ENCODE assay signal across 9 mouse cellular contexts in genomic region chr2:152766387-152767123, GRCm38 (mm10). TPM values are rescaled to one million over a fixed set of nuclear protein-coding genes. Genes with fewer than 3 reads are reported as not detected.
DNase-seq lines count a peak whose midpoint lies in the region; ATAC-seq and TF ChIP-seq lines count a peak whose summit lies in the region.
"Had no signal": no experiment of that assay in that cellular context is flagged by ENCODE, and none has a peak within 500 bp of the region (broad histone marks: within the 10 kb centered on the region; RNA-seq: fewer than 3 reads in every experiment).

No protein-coding gene starts in this region.

- peak overlapping the region; percentile 40 for H3K4me2 ChIP-seq in embryonic facial prominence, embryonic 15.5 days (replicated peaks)
- peak overlapping the region; percentile 46 for H3K4me2 ChIP-seq in heart, embryonic 11.5 days
- H3K4me2 ChIP-seq in kidney, embryonic 14.5 days (replicated peaks; ENCODE audit: low read depth, low read length), result no peak overlapping the region; the same call in 1 of the 2 replicates
- H3K4me2 ChIP-seq in limb, embryonic 14.5 days (replicated peaks; ENCODE audit: low read depth, low read length, severe bottlenecking), result peak overlapping the region; percentile 35; the same call in 1 of the 2 replicates

- DNase-seq in CD4-positive helper T cell, adult 2 months (ENCODE audit: low read depth, low spot score), result peak; percentile 81
- DNase-seq in limb, embryonic 14.5 days (ENCODE audit: low spot score), result peak; percentile 83
- DNase-seq in spleen, postnatal 4 days (ENCODE audit: low spot score in 2 of 2), result peak; percentile 92 to 99

- H3K9ac ChIP-seq in embryonic facial prominence, embryonic 15.5 days, result peak overlapping the region; percentile 12; the same call in 1 of the 2 replicates
- no peak overlapping the region for H3K9ac ChIP-seq in heart, embryonic 11.5 days (ENCODE audit: low read depth, low read length)
- H3K9ac ChIP-seq in kidney, embryonic 14.5 days (ENCODE audit: low read depth, low read length), result peak overlapping the region; percentile 18; the same call in 1 of the 2 replicates
- peak overlapping the region; percentile 16; the same call in 1 of the 2 replicates for H3K9ac ChIP-seq in limb, embryonic 14.5 days (ENCODE audit: low read depth, low read length, severe bottlenecking)

- H3K27me3 ChIP-seq in embryonic facial prominence, embryonic 15.5 days, result no peaks in the 10 kb centered on the region
- H3K27me3 ChIP-seq in heart, embryonic 11.5 days (ENCODE audit: control insufficient read depth, insufficient read depth, low read length), result no peaks in the 10 kb centered on the region
- H3K27me3 ChIP-seq in kidney, embryonic 14.5 days (ENCODE audit: control insufficient read depth, insufficient read depth, low read length), result no peaks in the 10 kb centered on the region
- H3K27me3 ChIP-seq in limb, embryonic 14.5 days (ENCODE audit: control insufficient read depth, insufficient read depth, low read length), result no peaks in the 10 kb centered on the region

- 22% methylated on average over 25 of the region's 25 CpGs for WGBS in bone marrow, adult 2 months
- WGBS in embryonic facial prominence, embryonic 15.5 days, result 14% methylated on average over 25 of the region's 25 CpGs
- 13% methylated on average over 25 of the region's 25 CpGs for WGBS in heart, embryonic 11.5 days (ENCODE audit: insufficient replicate concordance)
- WGBS in kidney, embryonic 14.5 days, result 14% methylated on average over 25 of the region's 25 CpGs
- 14% methylated on average over 24 of the region's 25 CpGs for WGBS in limb, embryonic 14.5 days

- H3K9me3 ChIP-seq in embryonic facial prominence, embryonic 15.5 days (replicated peaks), result no peaks in the 10 kb centered on the region
- H3K9me3 ChIP-seq in heart, embryonic 11.5 days (replicated peaks; ENCODE audit: control insufficient read depth, low read length), result no peaks in the 10 kb centered on the region
- H3K9me3 ChIP-seq in kidney, embryonic 14.5 days (ENCODE audit: control insufficient read depth, low read length), result no peaks in the 10 kb centered on the region
- no peaks in the 10 kb centered on the region for H3K9me3 ChIP-seq in limb, embryonic 14.5 days (ENCODE audit: control insufficient read depth, low read length)

- no peak for TF ChIP-seq POLR2A in bone marrow, adult 2 months (IDR thresholded peaks at IDR 0.05; ENCODE audit: borderline replicate concordance, control insufficient read depth, low read depth, low read length)
- no peak for TF ChIP-seq POLR2A in limb, embryonic 14.5 days (IDR thresholded peaks at IDR 0.05; ENCODE audit: borderline replicate concordance, extremely low read depth, insufficient read depth, insufficient read length)

- no peak overlapping the region for H3K4me3 ChIP-seq in bone marrow, adult 2 months (replicated peaks; ENCODE audit: control insufficient read depth, low read depth, low read length)
- no peak overlapping the region for H3K4me3 ChIP-seq in embryonic facial prominence, embryonic 15.5 days (replicated peaks)
- H3K4me3 ChIP-seq in heart, embryonic 11.5 days (ENCODE audit: low read depth, low read length), result no peak overlapping the region
- no peak overlapping the region for H3K4me3 ChIP-seq in kidney, embryonic 14.5 days (ENCODE audit: low read length)
- H3K4me3 ChIP-seq in limb, embryonic 14.5 days (replicated peaks; ENCODE audit: low read length), result peak overlapping the region; percentile 8; the same call in 1 of the 2 replicates
- H3K4me3 ChIP-seq: erythroblast, embryonic 14.5 days had no signal

- H3K36me3 ChIP-seq in embryonic facial prominence, embryonic 15.5 days, result no peaks in the 10 kb centered on the region
- H3K36me3 ChIP-seq in heart, embryonic 11.5 days (ENCODE audit: control insufficient read depth, insufficient read depth, low read length), result no peaks in the 10 kb centered on the region
- no peaks in the 10 kb centered on the region for H3K36me3 ChIP-seq in kidney, embryonic 14.5 days (ENCODE audit: control insufficient read depth, insufficient read depth, low read length)
- 0 out of 2 replicates have a peak, but pooled peaks cover 3% of the 10 kb centered on the region for H3K36me3 ChIP-seq in limb, embryonic 14.5 days (ENCODE audit: control insufficient read depth, insufficient read depth, low read length)

- ATAC-seq in embryonic facial prominence, embryonic 15.5 days (ENCODE audit: insufficient number of reproducible peaks, low FRiP score, low TSS enrichment, low read depth), result peak; percentile 65
- ATAC-seq in heart, embryonic 11.5 days (replicated peaks; ENCODE audit: insufficient number of reproducible peaks, low FRiP score, low TSS enrichment), result no peak; the same call in 1 of the 2 replicates
- peak; percentile 60 for ATAC-seq in kidney, embryonic 14.5 days (ENCODE audit: low FRiP score, low TSS enrichment)
- ATAC-seq in limb, embryonic 14.5 days (ENCODE audit: low FRiP score, low read depth), result peak; percentile 84
- ATAC-seq in monocyte, adult 5-6 weeks (replicated peaks; ENCODE audit: insufficient number of reproducible peaks, low FRiP score, low TSS enrichment, poor library complexity, severe bottlenecking), result peak; percentile 92

- H3K4me1 ChIP-seq in bone marrow, adult 2 months (ENCODE audit: control insufficient read depth, insufficient read depth, low read length), result no peaks in the 10 kb centered on the region; the same call in 1 of the 2 replicates
- peaks cover 31% of the 10 kb centered on the region for H3K4me1 ChIP-seq in embryonic facial prominence, embryonic 15.5 days
- H3K4me1 ChIP-seq in heart, embryonic 11.5 days (ENCODE audit: control insufficient read depth, insufficient read depth, low read length), result peaks cover 21% of the 10 kb centered on the region
- H3K4me1 ChIP-seq in kidney, embryonic 14.5 days (ENCODE audit: control insufficient read depth, insufficient read depth, low read length), result peaks cover 31% of the 10 kb centered on the region
- H3K4me1 ChIP-seq in limb, embryonic 14.5 days (ENCODE audit: control insufficient read depth, insufficient read depth, low read length), result peaks cover 26% of the 10 kb centered on the region

- H3K27ac ChIP-seq in bone marrow, adult 2 months (ENCODE audit: control insufficient read depth, insufficient read depth, low read depth, low read length, poor library complexity), result no peak overlapping the region
- peak overlapping the region; percentile 39; the same call in 1 of the 2 replicates for H3K27ac ChIP-seq in embryonic facial prominence, embryonic 15.5 days (replicated peaks)
- no peak overlapping the region; the same call in 1 of the 2 replicates for H3K27ac ChIP-seq in heart, embryonic 11.5 days (ENCODE audit: low read depth, low read length)
- peak overlapping the region; percentile 69; the same call in 1 of the 2 replicates for H3K27ac ChIP-seq in kidney, embryonic 14.5 days (ENCODE audit: low read depth, low read length)
- H3K27ac ChIP-seq in limb, embryonic 14.5 days (replicated peaks; ENCODE audit: low read depth, low read length), result peak overlapping the region; percentile 68

- TF ChIP-seq CTCF in bone marrow, adult 2 months (IDR thresholded peaks at IDR 0.05; ENCODE audit: control insufficient read depth, insufficient read depth, low read length), result peak; percentile 96

RNA-seq across cellular contexts. Expression of gene Cox4i2, which starts 12.6 kb away (rescaled TPM):
- polyA plus RNA-seq in bone marrow, adult 2 months (2011; ENCODE audit: insufficient read depth, insufficient read length, low replicate concordance, missing spikeins), result 1.4 TPM in 1 of 2 replicates, not detected in the other
- polyA plus RNA-seq in embryonic facial prominence, embryonic 15.5 days (2015; fragmentation: Nextera tagmentation; extraction: Ambion mirVana), result 37.7 and 37.9 TPM in 2 replicates
- 22.4 and 22.5 TPM in 2 replicates for polyA plus RNA-seq in heart, embryonic 11.5 days (2014; fragmentation: Nextera tagmentation; extraction: Ambion mirVana)
- polyA plus RNA-seq in kidney, embryonic 14.5 days (2014; fragmentation: Nextera tagmentation; extraction: Ambion mirVana), result 12.1 and 18.8 TPM in 2 replicates
- polyA plus RNA-seq in limb, embryonic 14.5 days (2012; rRNA removed), result 21.7 and 23.7 TPM in 2 replicates
- 33.6 and 34.7 TPM in 2 replicates for polyA plus RNA-seq in limb, embryonic 14.5 days (2014; fragmentation: Nextera tagmentation; extraction: Ambion mirVana)
- not detected in 3 replicates for total RNA-seq in monocyte, adult 5-6 weeks (2017)
- polyA plus RNA-seq: erythroblast, embryonic 14.5 days had no signal

RNA-seq across cellular contexts. Expression of gene Id1, which starts 30.5 kb away (rescaled TPM):
- 4.2 and 15.9 TPM in 2 replicates for polyA plus RNA-seq in bone marrow, adult 2 months (2011; ENCODE audit: insufficient read depth, insufficient read length, low replicate concordance, missing spikeins)
- 142 and 160 TPM in 2 replicates for polyA plus RNA-seq in embryonic facial prominence, embryonic 15.5 days (2015; fragmentation: Nextera tagmentation; extraction: Ambion mirVana)
- 95.3 and 98.1 TPM in 2 replicates for polyA plus RNA-seq in heart, embryonic 11.5 days (2014; fragmentation: Nextera tagmentation; extraction: Ambion mirVana)
- 129 and 178 TPM in 2 replicates for polyA plus RNA-seq in kidney, embryonic 14.5 days (2014; fragmentation: Nextera tagmentation; extraction: Ambion mirVana)
- 444 and 565 TPM in 2 replicates for polyA plus RNA-seq in limb, embryonic 14.5 days (2012; rRNA removed)
- polyA plus RNA-seq in limb, embryonic 14.5 days (2014; fragmentation: Nextera tagmentation; extraction: Ambion mirVana), result 184 and 198 TPM in 2 replicates
- total RNA-seq in monocyte, adult 5-6 weeks (2017), result 3.7 to 18.6 TPM (median 15.7 TPM) in 3 replicates

Comparison
In these comparisons a context has a peak if more than half of its experiments do, and no peak if none do; other contexts are left out.
1. H3K27ac ChIP-seq: peak in embryonic facial prominence, embryonic 15.5 days (single experiment), kidney, embryonic 14.5 days (single experiment) and limb, embryonic 14.5 days (single experiment); none in bone marrow, adult 2 months (single experiment) and heart, embryonic 11.5 days (single experiment).
2. Peak in every context shown above with its lines, with median percentiles within 50 percentile points of each other: DNase-seq.